Mouse (Mus musculus): Measurements from ENCODE around the gene Gm20388. TPM values are rescaled to one million over a fixed set of nuclear protein-coding genes. Genes with fewer than 3 reads are reported as not detected.

The Gm20388 gene
- total RNA-seq, 1 experiment = 27.0 TPM

DNA sequence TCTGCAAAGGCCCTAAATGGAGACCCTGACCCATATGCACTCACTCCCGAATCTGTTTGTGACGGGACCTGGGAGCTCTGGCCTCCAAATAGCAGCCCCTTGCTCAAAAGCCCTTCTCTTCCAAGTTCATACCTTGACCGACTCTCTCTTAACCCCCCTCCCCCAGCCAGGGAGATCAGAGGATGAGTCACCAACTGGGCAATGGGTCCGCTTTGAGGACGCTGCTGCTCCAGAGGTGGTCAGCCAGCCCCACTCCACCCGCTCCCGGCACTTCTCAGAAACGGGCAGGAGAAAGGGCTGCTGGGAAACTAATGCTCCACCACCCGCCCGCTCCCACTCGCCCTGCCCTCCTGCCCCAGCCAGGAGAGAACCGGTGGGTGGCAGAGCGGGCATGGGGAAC is 1165.3 kb downstream of the Gm20388 start:
- H3K4me1 ChIP-seq (ENCODE audit: control insufficient read depth in 2 of 2, insufficient read depth in 2 of 2, low read length in 2 of 2, poor library complexity in 1 of 2) = peaks cover 0 to 2% of the 10 kb centered on the region in 2 experiments; a peak in 1 of 4 replicates
- TF ChIP-seq ZNF384 (IDR thresholded peaks at IDR 0.05; ENCODE audit: low read depth, low read length) (no peak), HCFC1 (IDR thresholded peaks at IDR 0.05; ENCODE audit: borderline replicate concordance, insufficient read depth, low read length) (no peak), MAFK (IDR thresholded peaks at IDR 0.05; ENCODE audit: insufficient read depth, low read depth, low read length) (no peak), ZC3H11A (IDR thresholded peaks at IDR 0.05; ENCODE audit: borderline replicate concordance, low read depth, low read length) (no peak), CHD2 (IDR thresholded peaks at IDR 0.05; ENCODE audit: low read depth, low read length) (no peak)
- in situ Hi-C loops (cut with MboI; ENCODE audit: low sequenced_read_pairs in 2 of 2, unreplicated experiment in 2 of 2) = no loop called here
- no peak for DNase-seq (ENCODE audit: low read depth, low spot score)
- no peaks in the 10 kb centered on the region for H3K9me3 ChIP-seq (ENCODE audit: control insufficient read depth, insufficient read depth, low read depth, low read length)
- no peak overlapping the region for H3K27ac ChIP-seq (ENCODE audit: insufficient read depth, low read depth, low read length, poor library complexity, severe bottlenecking)
- no peak overlapping the region for H3K4me3 ChIP-seq (ENCODE audit: insufficient read depth in 1 of 2, low read depth in 1 of 2, low read length in 2 of 2, poor library complexity in 1 of 2, severe bottlenecking in 1 of 2)
- H3K9ac ChIP-seq (ENCODE audit: insufficient read depth, low read depth, low read length, poor library complexity, severe bottlenecking) = no peak overlapping the region
- H3K36me3 ChIP-seq (ENCODE audit: control insufficient read depth, insufficient read depth, low read length, poor library complexity, severe bottlenecking) = no peaks in the 10 kb centered on the region

DNA sequence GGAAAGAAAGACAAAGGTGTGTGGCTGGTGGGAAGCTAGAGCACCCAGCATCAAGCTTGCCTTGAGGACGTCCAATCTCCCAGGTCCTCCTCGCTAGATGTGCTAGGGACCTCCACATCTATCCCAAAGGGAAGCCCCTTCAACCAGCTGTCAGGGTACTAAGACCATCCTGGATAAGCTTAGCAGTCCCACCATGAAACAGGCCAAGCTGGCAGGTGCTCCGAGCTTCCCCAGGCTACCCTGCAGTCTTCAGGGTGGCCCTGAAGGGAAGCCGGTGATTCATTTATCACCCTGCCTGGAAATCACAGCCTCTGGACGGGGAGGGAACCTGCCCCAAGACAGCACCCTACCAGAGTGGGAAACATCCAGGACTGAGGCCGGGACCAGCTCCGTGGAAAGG is 1165.9 kb downstream of the Gm20388 start:
- in situ Hi-C loops (cut with MboI; ENCODE audit: low sequenced_read_pairs in 2 of 2, unreplicated experiment in 2 of 2) = no loop called here
- H3K9ac ChIP-seq (ENCODE audit: insufficient read depth, low read depth, low read length, poor library complexity, severe bottlenecking) = no peak overlapping the region
- DNase-seq (ENCODE audit: low read depth, low spot score) = no peak
- H3K27ac ChIP-seq (ENCODE audit: insufficient read depth, low read depth, low read length, poor library complexity, severe bottlenecking) = no peak overlapping the region
- no peaks in the 10 kb centered on the region for H3K9me3 ChIP-seq (ENCODE audit: control insufficient read depth, insufficient read depth, low read depth, low read length)
- H3K4me3 ChIP-seq (ENCODE audit: insufficient read depth in 1 of 2, low read depth in 1 of 2, low read length in 2 of 2, poor library complexity in 1 of 2, severe bottlenecking in 1 of 2) = no peak overlapping the region
- TF ChIP-seq ZNF384 (IDR thresholded peaks at IDR 0.05; ENCODE audit: low read depth, low read length) (no peak), CHD2 (IDR thresholded peaks at IDR 0.05; ENCODE audit: low read depth, low read length) (no peak), HCFC1 (IDR thresholded peaks at IDR 0.05; ENCODE audit: borderline replicate concordance, insufficient read depth, low read length) (no peak), MAFK (IDR thresholded peaks at IDR 0.05; ENCODE audit: insufficient read depth, low read depth, low read length) (no peak), ZC3H11A (IDR thresholded peaks at IDR 0.05; ENCODE audit: borderline replicate concordance, low read depth, low read length) (no peak)
- H3K36me3 ChIP-seq (ENCODE audit: control insufficient read depth, insufficient read depth, low read length, poor library complexity, severe bottlenecking) = no peaks in the 10 kb centered on the region
- peaks cover 0 to 2% of the 10 kb centered on the region in 2 experiments; a peak in 1 of 4 replicates for H3K4me1 ChIP-seq (ENCODE audit: control insufficient read depth in 2 of 2, insufficient read depth in 2 of 2, low read length in 2 of 2, poor library complexity in 1 of 2)

DNA sequence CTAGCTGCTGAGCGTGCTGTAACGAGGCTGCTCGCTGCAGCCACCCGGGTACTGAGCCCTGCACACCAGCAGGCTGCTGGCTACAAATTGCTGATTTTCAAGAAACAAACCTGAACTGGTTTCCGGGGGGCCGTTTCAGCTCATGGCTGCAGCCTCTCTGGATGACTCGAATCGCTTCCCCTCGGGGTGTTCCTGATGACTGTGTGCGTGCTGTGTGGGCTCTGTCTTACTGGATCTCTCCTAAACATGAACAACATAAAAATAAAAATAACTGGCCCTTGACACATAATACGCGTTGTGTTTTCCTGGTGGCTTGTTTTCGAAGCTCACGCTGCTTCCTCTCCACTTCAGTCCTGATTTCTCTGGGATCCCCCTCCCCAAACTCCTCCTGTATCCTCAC is 1168.1 kb downstream of the Gm20388 start:
- in situ Hi-C loops (cut with MboI; ENCODE audit: low sequenced_read_pairs in 2 of 2, unreplicated experiment in 2 of 2) = no loop called here
- Histone ChIP-seq H3K27ac (ENCODE audit: insufficient read depth, low read depth, low read length, poor library complexity, severe bottlenecking) (no peak overlapping the region), H3K9ac (ENCODE audit: insufficient read depth, low read depth, low read length, poor library complexity, severe bottlenecking) (no peak overlapping the region), H3K36me3 (ENCODE audit: control insufficient read depth, insufficient read depth, low read length, poor library complexity, severe bottlenecking) (no peaks in the 10 kb centered on the region), H3K4me3 (ENCODE audit: insufficient read depth in 1 of 2, low read depth in 1 of 2, low read length in 2 of 2, poor library complexity in 1 of 2, severe bottlenecking in 1 of 2) (no peak overlapping the region), H3K4me1 (ENCODE audit: control insufficient read depth in 2 of 2, insufficient read depth in 2 of 2, low read length in 2 of 2, poor library complexity in 1 of 2) (peaks cover 0 to under 1% of the 10 kb centered on the region in 2 experiments; a peak in 1 of 4 replicates), H3K9me3 (ENCODE audit: control insufficient read depth, insufficient read depth, low read depth, low read length) (no peaks in the 10 kb centered on the region)
- DNase-seq (ENCODE audit: low read depth, low spot score) = no peak
- TF ChIP-seq MAFK (IDR thresholded peaks at IDR 0.05; ENCODE audit: insufficient read depth, low read depth, low read length) (no peak), ZNF384 (IDR thresholded peaks at IDR 0.05; ENCODE audit: low read depth, low read length) (no peak), HCFC1 (IDR thresholded peaks at IDR 0.05; ENCODE audit: borderline replicate concordance, insufficient read depth, low read length) (no peak), CHD2 (IDR thresholded peaks at IDR 0.05; ENCODE audit: low read depth, low read length) (no peak), ZC3H11A (IDR thresholded peaks at IDR 0.05; ENCODE audit: borderline replicate concordance, low read depth, low read length) (no peak)

DNA sequence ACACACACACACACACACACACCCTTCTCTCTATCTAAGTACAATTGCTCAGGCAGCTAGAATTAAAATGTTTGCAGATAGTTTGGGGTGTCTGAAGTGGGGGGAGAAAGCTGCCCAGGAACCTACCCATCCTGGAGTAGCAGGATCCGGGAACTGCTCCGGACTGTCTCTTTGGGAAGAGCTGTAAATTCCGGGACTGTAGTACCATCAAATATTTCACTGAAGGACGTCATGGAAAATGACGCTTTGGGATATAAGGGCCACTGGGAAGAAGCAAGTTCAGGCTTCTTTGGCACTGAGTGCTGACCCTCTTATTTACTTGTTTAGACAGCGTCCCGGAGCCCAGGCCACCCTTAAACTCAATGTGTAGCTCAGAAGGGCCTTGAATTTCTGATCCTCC is 1168.6 kb downstream of the Gm20388 start:
- H3K36me3 ChIP-seq (ENCODE audit: control insufficient read depth, insufficient read depth, low read length, poor library complexity, severe bottlenecking) = no peaks in the 10 kb centered on the region
- H3K27ac ChIP-seq (ENCODE audit: insufficient read depth, low read depth, low read length, poor library complexity, severe bottlenecking) = no peak overlapping the region
- TF ChIP-seq ZC3H11A (IDR thresholded peaks at IDR 0.05; ENCODE audit: borderline replicate concordance, low read depth, low read length) = no peak
- no peak for TF ChIP-seq ZNF384 (IDR thresholded peaks at IDR 0.05; ENCODE audit: low read depth, low read length)
- TF ChIP-seq HCFC1 (IDR thresholded peaks at IDR 0.05; ENCODE audit: borderline replicate concordance, insufficient read depth, low read length) = no peak
- TF ChIP-seq CHD2 (IDR thresholded peaks at IDR 0.05; ENCODE audit: low read depth, low read length) = no peak
- no peak for TF ChIP-seq MAFK (IDR thresholded peaks at IDR 0.05; ENCODE audit: insufficient read depth, low read depth, low read length)
- H3K9ac ChIP-seq (ENCODE audit: insufficient read depth, low read depth, low read length, poor library complexity, severe bottlenecking) = no peak overlapping the region
- H3K4me3 ChIP-seq (ENCODE audit: insufficient read depth in 1 of 2, low read depth in 1 of 2, low read length in 2 of 2, poor library complexity in 1 of 2, severe bottlenecking in 1 of 2) = no peak overlapping the region
- no peak for DNase-seq (ENCODE audit: low read depth, low spot score)
- H3K9me3 ChIP-seq (ENCODE audit: control insufficient read depth, insufficient read depth, low read depth, low read length) = no peaks in the 10 kb centered on the region
- in situ Hi-C loops (cut with MboI; ENCODE audit: low sequenced_read_pairs in 2 of 2, unreplicated experiment in 2 of 2) = no loop called here
- no peaks in the 10 kb centered on the region; a peak in 1 of 4 replicates for H3K4me1 ChIP-seq (ENCODE audit: control insufficient read depth in 2 of 2, insufficient read depth in 2 of 2, low read length in 2 of 2, poor library complexity in 1 of 2)
